8 mouse cellular contexts compared by ENCODE assay signal in the genomic region with DNA sequence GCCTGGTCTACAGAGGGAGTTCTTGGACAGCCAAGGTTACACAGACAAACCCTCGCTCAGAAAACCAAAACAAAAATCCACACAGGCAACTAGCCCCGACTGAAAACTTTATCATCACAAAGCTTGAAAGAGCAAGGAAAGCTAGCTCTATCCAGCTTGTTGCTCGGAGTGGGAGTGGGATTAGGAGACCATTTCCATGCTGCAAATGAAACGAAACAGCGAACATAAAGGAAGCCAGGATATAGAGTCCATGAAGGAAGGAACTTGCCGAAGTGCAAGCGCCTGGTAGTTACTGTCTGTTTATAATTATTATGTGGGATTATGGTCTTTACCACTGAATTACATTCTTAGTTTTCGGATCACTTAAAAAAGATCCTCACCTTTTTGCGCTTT. TPM values are rescaled to one million over a fixed set of nuclear protein-coding genes. Genes with fewer than 3 reads are reported as not detected.
DNase-seq lines count a peak whose midpoint lies in the region; ATAC-seq and TF ChIP-seq lines count a peak whose summit lies in the region.

No protein-coding gene starts in this region.

- H3K4me3 ChIP-seq in lung, embryonic 15.5 days = peak overlapping the region; percentile 88
- H3K4me3 ChIP-seq in embryonic fibroblast, embryonic 13.5 days (ENCODE audit: insufficient read depth, low read length) = peak overlapping the region; percentile 99
- H3K4me3 ChIP-seq in limb, embryonic 10.5 days = peak overlapping the region; percentile 86
- peak overlapping the region; percentile 56 for H3K4me3 ChIP-seq in neural tube, embryonic 11.5 days (ENCODE audit: low read depth, low read length)

- H3K9ac ChIP-seq in lung, embryonic 15.5 days = peak overlapping the region; percentile 74
- H3K9ac ChIP-seq in neural tube, embryonic 11.5 days (ENCODE audit: low read length) = peak overlapping the region; percentile 69

- peaks cover 8% of the 10 kb centered on the region; the same call in 1 of the 2 replicates for H3K36me3 ChIP-seq in lung, embryonic 15.5 days
- peaks cover 17% of the 10 kb centered on the region for H3K36me3 ChIP-seq in limb, embryonic 10.5 days
- H3K36me3 ChIP-seq in neural tube, embryonic 11.5 days (ENCODE audit: control insufficient read depth, insufficient read depth, low read length) = no peaks in the 10 kb centered on the region; the same call in 1 of the 2 replicates

- WGBS in lung, embryonic 15.5 days = under 1% methylated on average over 9 of the region's 9 CpGs
- WGBS in limb, embryonic 10.5 days = 2% methylated on average over 9 of the region's 9 CpGs
- WGBS in neural tube, embryonic 11.5 days = 3% methylated on average over 9 of the region's 9 CpGs

- 0 out of 2 replicates have a peak, but pooled peaks have one; percentile 42 for TF ChIP-seq POLR2A in embryonic fibroblast, embryonic 13.5 days (IDR thresholded peaks at IDR 0.05; ENCODE audit: low read depth, low read length)

- peak overlapping the region; percentile 77 for H3K27ac ChIP-seq in lung, embryonic 15.5 days
- peak overlapping the region; percentile 93 for H3K27ac ChIP-seq in embryonic fibroblast, embryonic 13.5 days (ENCODE audit: insufficient read depth, low read length)
- H3K27ac ChIP-seq in limb, embryonic 10.5 days = peak overlapping the region; percentile 90
- H3K27ac ChIP-seq in neural tube, embryonic 11.5 days (ENCODE audit: low read depth, low read length) = no peak overlapping the region

- peak overlapping the region; percentile 59 for H3K4me2 ChIP-seq in lung, embryonic 15.5 days
- peak overlapping the region; percentile 52 for H3K4me2 ChIP-seq in neural tube, embryonic 11.5 days (ENCODE audit: low read depth)

- ATAC-seq in lung, embryonic 15.5 days (ENCODE audit: borderline replicate concordance, extremely low read depth, low FRiP score, low TSS enrichment) = no peak
- no peak for ATAC-seq in neural tube, embryonic 11.5 days (ENCODE audit: insufficient read depth, low FRiP score, low TSS enrichment)
- ATAC-seq in inflammation-experienced regulatory T-cells, adult 6 months = no peak

- H3K27me3 ChIP-seq in lung, embryonic 15.5 days = no peaks in the 10 kb centered on the region
- no peaks in the 10 kb centered on the region for H3K27me3 ChIP-seq in limb, embryonic 10.5 days (ENCODE audit: low read depth, poor library complexity, severe bottlenecking)
- H3K27me3 ChIP-seq in neural tube, embryonic 11.5 days (ENCODE audit: control insufficient read depth, insufficient read depth, low read length) = no peaks in the 10 kb centered on the region

- no peak for DNase-seq in lung, postnatal 25 days (ENCODE audit: low spot score)
- DNase-seq in limb, embryonic 10.5 days (ENCODE audit: low spot score) = peak; percentile 43
- DNase-seq in neural tube, embryonic 11.5 days (ENCODE audit: low spot score) = peak; percentile 21
- DNase-seq in left cerebral cortex, postnatal 10 days (ENCODE audit: extremely low spot score in 1 of 2, low spot score in 2 of 2) = no peak
- no peak for DNase-seq in gastrocnemius, postnatal 10 days

- no peak for TF ChIP-seq CTCF in embryonic fibroblast, embryonic 13.5 days (IDR thresholded peaks at IDR 0.05; ENCODE audit: borderline replicate concordance, insufficient read depth, low read length)

- intact Hi-C loops in left cerebral cortex, postnatal 10 days (cut with DNase I) = no loop called here

- peaks cover 20% of the 10 kb centered on the region for H3K4me1 ChIP-seq in lung, embryonic 15.5 days
- peaks cover 5% of the 10 kb centered on the region for H3K4me1 ChIP-seq in embryonic fibroblast, embryonic 13.5 days (ENCODE audit: control insufficient read depth, insufficient read depth, low read length)
- H3K4me1 ChIP-seq in limb, embryonic 10.5 days = peaks cover 19% of the 10 kb centered on the region
- H3K4me1 ChIP-seq in neural tube, embryonic 11.5 days (ENCODE audit: control insufficient read depth, insufficient read depth, low read length) = 0 out of 2 replicates have a peak, but pooled peaks cover 10% of the 10 kb centered on the region

- no peaks in the 10 kb centered on the region for H3K9me3 ChIP-seq in lung, embryonic 15.5 days
- H3K9me3 ChIP-seq in limb, embryonic 10.5 days (replicated peaks) = no peaks in the 10 kb centered on the region
- H3K9me3 ChIP-seq in neural tube, embryonic 11.5 days (ENCODE audit: control insufficient read depth, low read length) = no peaks in the 10 kb centered on the region

RNA-seq across cellular contexts. Expression of a gene that starts 0.5 kb away (rescaled TPM):
- 47.2 and 50.0 TPM in 2 replicates for polyA plus RNA-seq in lung, embryonic 15.5 days (2015; fragmentation: Nextera tagmentation; extraction: Ambion mirVana)
- polyA plus RNA-seq in embryonic fibroblast, embryonic 13.5 days (2011; ENCODE audit: insufficient read length, low read depth, missing spikeins) = 25.8 and 35.4 TPM in 2 replicates
- polyA plus RNA-seq in limb, embryonic 10.5 days (2016; fragmentation: Nextera tagmentation; extraction: Ambion mirVana) = 45.5 and 52.7 TPM in 2 replicates
- 50.0 and 52.8 TPM in 2 replicates for polyA plus RNA-seq in neural tube, embryonic 11.5 days (2014; fragmentation: Nextera tagmentation; extraction: Ambion mirVana)
- 10 to 100 TPM; 29.8 to 41.8 (median 37.4) TPM for polyA plus RNA-seq in inflammation-experienced regulatory T-cells, adult 6 months (2017; shearing (Covaris generic))
- total RNA-seq in left cerebral cortex, postnatal 10 days (2021) = 10 to 100 TPM; 25.3 to 25.4 TPM
- total RNA-seq in gastrocnemius, postnatal 10 days (2021) = 10 to 100 TPM; 61.8 to 64.5 TPM

RNA-seq across cellular contexts. Expression of a gene that starts 28.6 kb away (rescaled TPM):
- polyA plus RNA-seq in lung, embryonic 15.5 days (2015; fragmentation: Nextera tagmentation; extraction: Ambion mirVana) = 0.09 and 0.16 TPM in 2 replicates
- polyA plus RNA-seq in embryonic fibroblast, embryonic 13.5 days (2011; ENCODE audit: insufficient read length, low read depth, missing spikeins) = not detected in 2 replicates
- 0.05 and 0.06 TPM in 2 replicates for polyA plus RNA-seq in limb, embryonic 10.5 days (2016; fragmentation: Nextera tagmentation; extraction: Ambion mirVana)
- polyA plus RNA-seq in neural tube, embryonic 11.5 days (2014; fragmentation: Nextera tagmentation; extraction: Ambion mirVana) = 0.12 and 0.29 TPM in 2 replicates
- polyA plus RNA-seq in inflammation-experienced regulatory T-cells, adult 6 months (2017; shearing (Covaris generic)) = not detected
- under 1 TPM; 0.08 to 0.09 TPM for total RNA-seq in left cerebral cortex, postnatal 10 days (2021)
- 100 to 1,000 TPM; 101 to 103 TPM for total RNA-seq in gastrocnemius, postnatal 10 days (2021)

RNA-seq across cellular contexts. Expression of a gene that starts 52.3 kb away (rescaled TPM):
- 9.3 and 10.6 TPM in 2 replicates for polyA plus RNA-seq in lung, embryonic 15.5 days (2015; fragmentation: Nextera tagmentation; extraction: Ambion mirVana)
- 11.2 and 13.1 TPM in 2 replicates for polyA plus RNA-seq in embryonic fibroblast, embryonic 13.5 days (2011; ENCODE audit: insufficient read length, low read depth, missing spikeins)
- polyA plus RNA-seq in limb, embryonic 10.5 days (2016; fragmentation: Nextera tagmentation; extraction: Ambion mirVana) = 10.4 and 11.9 TPM in 2 replicates
- 13.7 and 14.3 TPM in 2 replicates for polyA plus RNA-seq in neural tube, embryonic 11.5 days (2014; fragmentation: Nextera tagmentation; extraction: Ambion mirVana)
- polyA plus RNA-seq in inflammation-experienced regulatory T-cells, adult 6 months (2017; shearing (Covaris generic)) = 1 to 10 TPM; 4.3 to 6.0 (median 5.8) TPM
- total RNA-seq in left cerebral cortex, postnatal 10 days (2021) = 10 to 100 TPM; 23.1 to 23.7 TPM
- 10 to 100 TPM; 11.2 to 13.9 TPM for total RNA-seq in gastrocnemius, postnatal 10 days (2021)

Comparison
In these comparisons a context has a peak if more than half of its experiments do, and no peak if none do; other contexts are left out.
1. DNase-seq: peak in limb, embryonic 10.5 days (single experiment) and neural tube, embryonic 11.5 days (single experiment); none in lung, postnatal 25 days (single experiment), left cerebral cortex, postnatal 10 days (0 of 2) and gastrocnemius, postnatal 10 days (single experiment).
2. Peak in every context shown above with its lines, with median percentiles within 50 percentile points of each other: H3K4me3 ChIP-seq.